Mouse (Mus musculus): ENCODE results near the gene Atp2a1.

DNA sequence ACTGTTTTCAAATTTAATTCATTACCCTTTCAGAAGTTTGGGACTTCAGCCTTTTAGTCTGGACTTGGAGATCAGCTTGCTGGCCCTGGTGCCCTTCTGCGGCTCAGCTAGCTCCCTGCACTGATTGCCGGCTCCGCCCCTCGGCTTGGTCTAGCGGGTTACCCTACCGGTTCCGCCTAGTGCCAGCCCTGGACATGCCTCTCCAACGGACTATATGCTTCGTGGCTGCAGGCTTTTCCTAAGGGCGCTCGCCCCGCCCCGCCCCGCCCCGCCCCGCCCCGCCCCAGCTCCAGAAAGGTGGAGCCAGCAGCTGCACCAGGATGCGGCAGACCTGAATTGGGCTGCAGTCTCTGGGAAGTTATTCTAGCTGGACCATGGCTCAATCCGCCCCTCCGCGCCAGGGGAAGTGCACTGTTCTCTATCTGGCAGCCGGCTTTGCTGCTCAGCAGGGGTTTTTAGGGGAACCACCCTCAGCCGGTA lies 19.5 kb upstream of the Atp2a1 start:
- TF ChIP-seq POLR2A (IDR thresholded peaks at IDR 0.05; ENCODE audit: borderline replicate concordance, low read depth, low read length) (no peak), CTCF (IDR thresholded peaks at IDR 0.05; ENCODE audit: low read depth, low read length) (no peak)
